Mouse (Mus musculus): ENCODE results near the gene Cnga4.
"Not testable (repeated sequence)": the region's sequence is repeated elsewhere in the genome, so short reads cannot be mapped to it uniquely, and the experiment has no call there.

Cnga4 gene

DNA sequence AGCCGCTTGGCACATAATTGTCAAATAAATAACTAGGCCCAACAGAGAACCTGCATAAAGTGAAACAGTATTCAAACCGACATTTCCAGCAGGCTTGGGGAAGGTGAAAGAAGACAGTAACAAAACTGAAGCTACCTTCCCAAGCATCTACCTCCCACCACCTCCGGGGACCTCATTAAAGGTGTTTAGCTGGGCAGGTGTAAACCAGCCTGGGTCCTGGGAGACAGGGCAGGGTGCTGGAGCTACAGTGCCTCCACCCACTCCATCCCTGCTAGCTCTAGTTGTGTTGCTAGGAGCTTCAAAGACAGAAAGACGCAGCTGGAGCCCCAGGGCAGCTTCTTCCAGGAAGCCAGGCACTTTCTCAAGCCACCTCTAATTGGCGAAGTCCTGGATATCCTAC is at the start of gene Cnga4:
TSS of gene Cnga4 (plus strand) at position 301 of the 400 bp plus-strand sequence.
- DNase-seq (ENCODE audit: low read depth, low spot score): no peak

DNA sequence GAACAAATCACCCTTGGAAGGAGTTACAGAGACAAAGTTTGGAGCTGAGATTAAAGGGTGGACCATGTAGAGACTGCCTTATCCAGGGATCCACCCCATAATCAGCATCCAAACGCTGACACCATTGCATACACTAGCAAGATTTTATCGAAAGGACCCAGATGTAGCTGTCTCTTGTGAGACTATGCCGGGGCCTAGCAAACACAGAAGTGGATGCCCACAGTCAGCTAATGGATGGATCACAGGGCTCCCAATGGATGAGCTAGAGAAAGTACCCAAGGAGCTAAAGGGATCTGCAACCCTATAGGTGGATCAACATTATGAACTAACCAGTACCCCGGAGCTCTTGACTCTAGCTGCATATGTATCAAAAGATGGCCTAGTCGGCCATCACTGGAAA is 48.3 kb upstream of the Cnga4 start:
- not testable (repeated sequence) for DNase-seq (ENCODE audit: low read depth, low spot score)

DNA sequence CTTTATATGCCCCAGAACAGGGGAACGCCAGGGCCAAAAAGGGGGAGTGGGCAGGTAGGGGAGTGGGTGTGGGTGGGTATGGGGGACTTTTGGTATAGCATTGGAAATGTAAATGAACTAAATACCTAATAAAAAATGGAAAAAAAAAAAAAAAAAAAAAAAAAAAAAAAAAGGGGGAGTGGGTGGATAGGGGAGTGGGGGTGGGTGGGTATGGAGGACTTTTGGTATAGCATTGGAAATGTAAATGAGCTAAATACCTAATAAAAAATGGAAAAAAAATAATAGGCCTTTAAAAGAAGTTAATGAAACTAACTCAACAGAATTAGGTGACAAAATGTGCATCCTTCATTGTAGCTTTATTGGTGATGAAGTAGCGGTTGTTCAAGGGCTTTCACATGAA is 47.9 kb upstream of the Cnga4 start:
- DNase-seq (ENCODE audit: low read depth, low spot score): not testable (repeated sequence)

DNA sequence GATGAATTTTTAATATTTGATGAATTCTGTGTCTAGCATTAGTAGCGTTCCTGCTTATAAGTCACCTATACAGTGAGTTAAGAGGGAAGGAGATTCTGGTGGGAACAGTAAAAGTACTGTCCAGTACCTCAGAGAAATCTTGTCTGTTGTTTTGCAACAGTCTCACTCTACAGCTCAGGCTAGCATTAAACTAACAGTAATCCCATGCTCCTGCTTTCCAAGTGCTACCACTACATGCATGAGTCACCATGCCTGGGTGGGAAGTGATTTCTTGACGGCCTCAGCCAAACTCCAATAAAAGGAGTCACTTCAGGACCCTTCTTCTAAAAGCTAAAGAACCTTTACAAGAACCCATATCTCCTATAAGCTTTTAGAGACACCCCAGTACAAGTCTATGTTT is 42.7 kb upstream of the Cnga4 start:
- no peak for DNase-seq (ENCODE audit: low read depth, low spot score)

DNA sequence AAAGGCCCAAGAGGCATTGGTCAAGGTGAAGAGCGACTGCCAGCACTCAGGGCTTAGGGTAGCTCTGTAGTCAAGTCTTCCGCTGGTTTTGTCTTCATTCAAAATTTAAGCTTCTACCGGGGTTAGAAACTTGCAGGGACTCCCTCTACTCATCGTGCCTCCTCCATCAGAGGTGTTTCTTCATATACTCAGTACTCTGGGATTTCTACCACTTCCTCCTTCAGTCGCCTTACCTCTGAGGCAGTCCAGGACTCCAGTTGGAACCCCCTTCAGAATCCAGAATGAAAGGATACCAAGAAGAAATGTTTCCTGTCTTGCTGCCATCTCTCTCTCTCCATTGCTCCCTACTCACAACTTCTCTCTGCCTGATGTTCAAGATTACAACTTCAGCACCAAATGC is 37.1 kb upstream of the Cnga4 start:
- no peak for DNase-seq (ENCODE audit: low read depth, low spot score)

DNA sequence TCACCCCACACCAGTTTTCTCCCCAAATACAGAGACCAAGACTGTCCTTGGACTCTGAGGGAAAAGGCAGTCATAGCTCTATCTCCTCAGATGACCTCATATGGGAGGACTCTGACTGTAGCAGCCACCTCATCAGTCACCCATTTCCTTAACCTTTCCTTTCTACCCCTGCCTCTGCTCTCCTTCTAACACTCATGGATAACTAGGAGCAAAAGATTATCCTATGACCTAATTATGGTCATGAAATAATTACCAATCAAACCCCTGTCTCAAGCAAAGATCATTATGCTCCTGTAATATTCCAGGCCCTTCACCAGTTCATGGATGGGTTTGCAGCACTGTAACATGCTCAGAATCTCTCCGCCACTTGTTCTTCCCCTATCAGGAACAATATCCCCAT is 36.4 kb upstream of the Cnga4 start, which contains the start of gene Olfr692:
TSS of gene Olfr692 (plus strand) at position 301 of the 400 bp plus-strand sequence.
- DNase-seq (ENCODE audit: low read depth, low spot score): no peak

DNA sequence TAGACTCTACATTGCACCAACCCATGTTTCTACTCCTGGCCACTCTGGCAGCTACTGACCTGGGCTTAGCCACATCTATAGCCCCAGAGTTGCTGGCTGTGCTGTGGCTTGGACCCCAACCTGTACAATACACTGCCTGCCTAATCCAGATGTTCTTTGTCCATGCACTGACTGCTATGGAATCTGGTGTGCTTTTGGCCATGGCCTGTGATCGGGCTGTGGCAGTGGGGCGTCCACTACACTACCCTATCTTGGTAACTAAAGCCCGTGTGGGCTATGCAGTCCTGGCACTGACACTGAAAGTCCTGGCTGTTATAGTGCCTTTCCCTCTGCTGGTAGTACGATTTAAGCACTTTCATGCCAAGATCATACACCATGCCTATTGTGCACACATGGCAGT is 35.8 kb upstream of the Cnga4 start:
- DNase-seq (ENCODE audit: low read depth, low spot score): no peak

DNA sequence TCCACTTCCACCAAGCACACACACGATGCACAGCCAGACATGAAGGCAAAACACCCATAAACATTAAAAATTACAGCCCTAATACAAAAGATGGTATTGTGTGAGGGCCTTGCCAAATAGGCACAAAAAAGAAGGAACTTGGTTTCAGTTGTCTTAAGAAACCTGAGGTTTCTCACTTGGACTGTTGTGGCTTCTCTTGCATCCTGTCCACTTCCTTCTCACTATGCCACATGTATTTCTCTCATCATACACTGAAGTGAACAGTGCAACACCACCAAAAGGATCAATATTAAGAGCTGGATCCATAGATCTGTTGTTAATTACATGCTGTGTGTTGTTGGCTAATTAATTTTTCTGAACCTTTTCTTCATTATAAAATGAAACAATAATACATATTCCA is 31.5 kb upstream of the Cnga4 start:
- DNase-seq (ENCODE audit: low read depth, low spot score): no peak

DNA sequence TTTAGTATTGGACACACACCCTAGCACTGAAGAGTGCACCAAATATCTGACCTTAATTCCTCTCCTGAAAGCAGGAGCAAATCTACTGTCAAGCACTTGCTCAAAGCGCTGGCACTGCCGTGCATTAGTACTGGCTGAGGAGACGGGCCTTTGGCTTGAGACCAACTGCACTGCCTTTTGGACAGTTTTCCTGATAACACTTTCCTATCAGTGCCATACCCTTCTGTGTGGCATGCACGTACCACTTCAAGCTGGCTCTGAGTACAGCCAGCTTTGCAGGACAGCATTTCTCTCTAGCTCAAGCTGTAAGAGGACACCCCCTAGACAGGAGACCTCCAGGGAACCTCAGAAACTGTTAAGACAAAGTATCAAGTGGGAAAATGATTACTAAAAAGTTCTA is 30.9 kb upstream of the Cnga4 start:
- DNase-seq (ENCODE audit: low read depth, low spot score): no peak

DNA sequence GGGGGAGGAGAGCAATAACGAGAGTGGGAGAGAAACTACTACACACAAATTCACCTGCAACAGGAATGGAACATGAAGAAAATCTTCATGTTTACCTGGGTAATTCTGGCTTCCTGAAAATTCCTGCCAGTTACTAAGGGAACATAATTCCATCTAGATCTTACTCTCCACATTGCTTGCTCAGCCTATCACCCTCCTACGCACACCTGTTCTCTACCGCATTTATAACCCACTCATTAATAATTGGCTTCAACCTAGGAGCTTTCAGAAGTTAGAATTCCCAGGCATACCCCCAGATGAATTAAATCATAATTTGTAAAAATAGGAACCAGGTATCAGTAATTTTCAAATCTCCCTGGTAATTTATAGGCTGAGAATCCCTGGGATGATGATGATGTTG is 30.4 kb upstream of the Cnga4 start:
- no peak for DNase-seq (ENCODE audit: low read depth, low spot score)

DNA sequence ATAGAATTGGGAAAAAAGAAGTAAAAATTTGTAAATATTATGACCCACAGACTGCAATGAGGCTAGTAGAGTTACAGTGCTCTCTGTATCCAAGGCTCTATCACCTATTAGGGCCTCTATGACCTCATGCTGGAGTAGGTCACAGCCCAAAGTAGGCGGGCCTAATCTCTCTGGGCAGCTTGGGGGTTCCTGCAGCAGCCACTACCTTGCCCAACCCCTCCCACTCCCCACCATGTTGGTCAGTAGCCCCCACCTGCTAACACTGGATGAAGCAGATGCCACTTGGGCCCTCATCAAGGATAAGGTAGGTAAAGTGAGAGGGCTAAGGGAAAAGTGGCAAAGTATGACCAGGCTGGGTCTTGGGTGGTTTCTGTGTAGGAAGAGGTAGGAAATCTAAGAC is 29.5 kb upstream of the Cnga4 start, which contains the start of gene Gm5901:
TSS of gene Gm5901 (plus strand) at position 173 of the 400 bp plus-strand sequence.
- DNase-seq (ENCODE audit: low read depth, low spot score): no peak

DNA sequence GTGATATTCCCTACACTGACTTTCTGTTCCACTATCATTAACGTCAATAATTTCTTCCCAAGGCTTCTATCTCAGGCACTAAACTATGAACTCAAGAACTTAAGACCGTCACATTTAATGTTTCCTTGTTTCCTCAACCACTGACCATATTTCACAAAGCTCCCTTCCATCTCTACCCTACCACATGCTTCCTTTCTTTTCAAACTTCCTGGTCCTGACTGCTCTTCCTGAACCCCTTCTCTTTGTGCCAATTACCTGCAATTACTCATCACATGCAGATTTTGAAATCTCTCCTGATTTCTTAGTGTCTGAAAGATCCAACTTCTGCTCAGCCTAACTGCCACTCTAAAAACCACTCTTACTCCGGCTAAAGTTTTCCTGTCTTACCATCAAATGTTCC is 24.0 kb upstream of the Cnga4 start:
- DNase-seq (ENCODE audit: low read depth, low spot score): no peak

DNA sequence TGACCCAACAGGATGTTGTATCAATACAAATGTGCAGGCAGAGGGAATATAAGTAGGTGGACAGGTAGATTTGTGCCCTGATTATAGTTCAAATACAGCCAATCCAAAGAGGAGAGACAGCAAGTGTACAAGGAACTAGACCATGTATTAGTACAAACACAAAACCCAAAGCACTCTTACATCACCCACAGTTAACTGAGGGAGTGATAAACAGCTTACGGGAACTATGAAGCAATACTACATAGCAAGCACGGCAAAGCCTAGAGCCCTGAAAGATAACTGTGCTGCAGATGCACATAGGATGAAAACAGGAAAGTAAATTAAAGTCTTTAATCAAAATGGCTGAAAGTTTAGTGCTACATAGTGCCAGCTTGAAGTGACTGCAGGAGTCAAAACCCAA is 16.7 kb upstream of the Cnga4 start:
- DNase-seq (ENCODE audit: low read depth, low spot score): no peak

DNA sequence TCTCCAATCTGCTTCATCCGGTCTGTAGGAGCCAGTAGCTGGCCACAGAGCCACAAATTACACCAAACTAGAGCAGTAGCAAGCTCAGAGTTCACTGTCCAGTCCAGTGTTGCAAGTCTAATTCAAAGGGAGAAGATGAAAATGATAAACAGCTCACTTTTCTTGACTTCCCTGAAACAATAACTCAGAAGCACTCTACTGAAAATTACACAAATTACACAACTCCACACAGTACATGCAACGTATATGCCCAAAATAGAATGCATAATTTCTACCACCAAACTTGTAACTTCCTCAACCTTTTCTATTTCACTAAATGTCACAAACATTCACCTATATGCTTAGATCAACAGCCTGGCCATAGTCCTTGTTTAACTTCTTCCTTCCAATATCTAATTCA is 14.1 kb upstream of the Cnga4 start:
- DNase-seq (ENCODE audit: low read depth, low spot score): no peak

DNA sequence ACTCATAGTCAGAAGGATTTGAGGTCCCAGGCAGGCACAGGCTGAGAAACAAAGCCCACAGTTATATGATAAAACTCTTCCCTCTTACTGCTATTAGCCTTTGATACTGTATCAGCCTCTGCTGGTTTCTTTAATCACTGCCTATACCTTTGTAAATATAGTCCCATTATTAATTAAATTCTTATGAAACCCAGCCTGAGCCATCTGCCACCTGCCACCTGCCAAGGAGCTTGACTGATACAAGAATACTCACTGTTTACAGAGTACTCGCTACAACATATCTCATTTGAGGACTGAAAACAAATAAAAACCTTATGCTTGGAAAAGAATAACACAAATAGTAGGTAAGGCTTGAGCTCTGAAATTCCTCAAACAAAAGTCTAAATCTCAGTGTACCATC is 9.8 kb upstream of the Cnga4 start:
- DNase-seq (ENCODE audit: low read depth, low spot score): no peak

DNA sequence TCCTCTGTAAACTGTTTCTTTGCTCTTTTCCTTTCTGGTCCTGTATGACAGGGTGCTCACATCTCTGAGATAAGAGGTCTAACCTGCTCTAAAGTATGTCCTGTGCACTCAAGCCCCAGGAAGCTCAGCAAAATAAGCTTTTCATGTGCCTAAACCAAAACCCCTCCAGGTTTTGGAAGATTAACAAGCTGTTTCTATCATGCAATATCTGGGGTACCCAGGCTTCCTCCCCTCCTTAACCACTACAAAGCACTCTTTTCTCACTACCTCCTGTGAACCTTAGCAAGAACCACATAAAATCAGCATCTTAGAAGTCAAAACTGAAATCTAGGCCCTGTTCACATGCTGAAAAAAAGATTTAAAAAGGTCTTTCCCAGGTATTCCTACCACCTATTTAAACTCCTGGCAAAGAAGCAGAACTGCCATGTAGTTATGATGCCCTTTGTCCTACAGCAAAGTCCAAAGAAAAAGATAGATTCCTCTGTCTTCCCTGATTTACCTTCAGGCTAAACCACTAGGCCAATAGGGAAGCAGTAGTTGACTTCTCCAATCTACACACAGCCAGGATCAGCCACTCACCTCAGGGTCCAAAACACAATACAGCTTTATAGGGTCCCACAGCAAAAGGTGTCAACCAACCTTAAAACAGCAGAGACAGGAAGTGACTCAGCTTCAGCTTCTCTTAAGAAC is 9.1 kb upstream of the Cnga4 start:
- no peak for DNase-seq (ENCODE audit: low read depth, low spot score)

DNA sequence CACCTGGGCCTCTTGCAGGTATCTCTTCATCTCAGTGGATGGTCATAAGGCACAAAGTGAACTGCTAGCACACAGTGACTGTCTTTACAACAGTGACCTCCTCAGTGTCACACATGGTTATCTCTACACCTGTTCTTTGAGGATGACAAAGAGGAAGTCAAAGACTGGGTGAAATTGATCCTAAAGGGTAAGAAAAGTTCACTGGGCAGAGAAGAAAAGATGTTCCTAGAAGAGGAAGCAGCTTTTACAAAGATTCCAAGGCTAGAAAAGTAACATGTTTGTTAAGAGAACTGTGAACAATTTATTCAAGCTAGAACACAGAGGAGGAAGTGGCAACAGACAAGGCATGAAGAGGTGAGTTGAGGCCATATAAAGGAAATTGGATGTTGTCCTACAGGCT is 8.2 kb upstream of the Cnga4 start:
- no peak for DNase-seq (ENCODE audit: low read depth, low spot score)

DNA sequence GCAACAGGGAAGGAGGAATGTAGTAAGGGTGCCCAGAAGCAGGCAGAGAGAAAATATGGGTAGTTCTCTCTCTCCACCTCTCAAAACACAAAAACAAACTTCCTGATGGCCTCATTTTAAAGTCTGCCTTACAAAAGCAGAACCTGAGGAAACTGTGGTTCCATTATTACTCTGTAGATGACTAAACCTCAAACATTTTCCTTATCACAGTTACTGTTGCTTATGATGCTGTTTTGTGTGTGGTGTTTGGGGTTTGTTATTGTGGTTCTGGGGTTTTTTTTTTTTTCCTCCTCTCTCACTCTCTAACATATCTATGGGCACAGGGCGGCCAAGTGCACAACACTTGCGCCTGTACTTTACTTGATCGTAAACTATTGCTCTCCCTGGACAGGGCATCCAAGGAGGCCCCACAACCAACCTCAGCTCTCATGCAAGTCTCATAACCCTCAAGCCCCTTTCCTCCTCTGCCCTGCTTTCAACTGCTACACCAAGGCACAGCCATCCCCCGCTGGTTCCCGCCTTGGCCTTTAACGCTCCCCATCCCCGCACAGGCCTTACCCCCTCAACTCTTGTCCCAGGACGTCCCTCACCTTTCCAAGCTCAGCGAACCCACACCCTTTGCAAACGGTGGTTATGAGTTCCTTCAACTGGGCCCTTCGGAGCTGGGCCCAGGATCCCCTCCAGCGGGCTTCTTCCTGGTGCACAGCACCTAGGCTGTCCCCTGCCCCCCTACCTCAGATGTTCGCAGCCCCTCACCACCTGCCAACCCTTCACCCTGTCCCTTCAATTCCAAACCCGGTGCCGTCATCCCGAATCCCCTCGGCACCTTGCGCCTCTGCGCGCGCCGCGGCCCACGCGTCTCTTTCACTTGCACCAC is 5.1 kb upstream of the Cnga4 start:
- DNase-seq (ENCODE audit: low read depth, low spot score): no peak

DNA sequence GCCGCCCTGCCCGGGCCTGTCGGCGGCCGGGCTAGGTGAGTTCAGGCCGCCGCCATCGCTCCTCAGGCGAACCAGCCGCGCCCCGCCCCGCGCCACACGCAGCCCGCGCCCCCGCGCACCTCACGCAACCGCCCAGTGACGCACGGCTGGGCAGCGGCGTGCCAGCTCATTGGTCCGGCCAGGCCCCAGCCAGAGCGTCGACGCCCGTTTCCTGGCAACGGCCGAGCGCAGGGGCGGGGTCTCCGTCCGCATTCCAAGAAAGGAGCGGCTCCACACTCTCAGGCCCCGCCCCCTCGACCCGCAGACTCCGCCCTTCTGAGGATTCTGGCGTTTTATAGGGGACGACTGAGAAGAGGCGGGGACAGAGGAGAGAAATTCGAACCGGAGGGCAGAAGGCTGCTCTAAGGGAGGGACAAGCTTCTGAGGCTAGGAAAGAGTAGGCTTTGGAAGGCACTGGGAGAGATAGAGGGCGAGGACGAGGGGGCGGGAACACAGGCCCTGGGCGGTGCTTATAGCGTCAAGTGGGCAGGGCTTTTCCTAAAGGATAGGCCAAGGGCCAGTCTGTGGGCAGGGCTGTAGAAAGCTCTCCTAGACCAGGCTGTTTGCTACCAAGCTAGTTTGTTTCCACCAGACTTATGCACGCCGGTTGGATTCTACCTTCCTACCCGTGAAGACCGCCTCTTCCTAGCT is 4.3 kb upstream of the Cnga4 start, which contains the start of gene Fam160a2:
TSS of gene Fam160a2 (minus strand) at position 120 of the 690 bp plus-strand sequence.
- DNase-seq (ENCODE audit: low read depth, low spot score): peak; percentile 97

DNA sequence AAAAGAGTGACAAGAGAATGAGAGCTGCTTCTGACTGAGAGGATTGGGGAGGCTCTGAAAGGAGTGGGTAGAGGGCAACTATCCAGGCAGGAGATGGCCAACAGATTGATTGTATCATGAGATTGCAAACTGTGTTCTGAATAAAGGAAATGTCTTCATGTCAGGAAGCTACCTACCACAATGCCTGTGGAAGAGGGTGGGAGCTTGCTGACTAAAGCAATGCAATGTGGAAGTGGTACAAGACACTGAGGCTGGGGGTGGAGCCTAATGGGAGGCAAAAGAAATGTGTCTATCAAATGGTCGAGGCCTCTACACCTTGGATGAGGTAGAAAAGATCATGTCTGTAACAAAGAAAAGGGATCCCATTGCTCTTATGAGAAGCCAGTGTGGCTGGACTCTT is 2.0 kb downstream of the Cnga4 start:
- DNase-seq (ENCODE audit: low read depth, low spot score): no peak

DNA sequence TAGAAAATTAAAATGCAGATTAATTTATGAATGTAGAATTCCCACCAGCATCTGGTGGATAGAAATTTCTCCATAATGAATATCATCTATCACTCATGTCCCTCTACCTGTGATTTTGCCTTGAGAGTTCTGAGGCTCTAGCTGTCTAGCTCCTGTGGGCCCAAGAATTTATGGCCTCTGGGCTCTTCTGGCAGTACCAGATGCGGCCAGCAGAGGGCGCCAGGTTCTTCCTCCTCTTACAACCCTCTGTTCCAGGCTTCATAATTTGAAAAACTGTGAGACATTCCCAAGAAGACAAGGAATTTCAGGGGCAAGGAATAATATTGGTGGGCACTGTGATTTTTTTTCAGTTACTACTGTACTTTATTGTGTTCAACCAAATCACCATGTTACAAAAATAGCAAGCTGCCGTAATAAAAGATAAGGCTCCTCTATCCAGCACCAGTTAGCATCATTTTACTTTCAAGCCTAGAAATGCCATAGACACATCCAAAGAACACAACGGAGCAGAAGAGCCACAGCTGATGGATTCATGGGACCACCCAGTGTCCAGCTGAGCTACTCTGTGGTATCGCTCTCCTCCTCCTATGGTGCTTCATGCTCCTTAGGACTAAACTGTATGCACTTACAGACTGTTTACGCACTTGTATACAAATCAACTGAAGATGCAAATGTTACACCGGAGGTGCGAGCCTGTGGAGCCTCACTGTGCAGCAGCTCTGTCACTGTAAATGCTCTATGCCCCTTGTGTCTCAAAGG is 7.7 kb downstream of the Cnga4 start:
- DNase-seq (ENCODE audit: low read depth, low spot score): not testable (repeated sequence)

DNA sequence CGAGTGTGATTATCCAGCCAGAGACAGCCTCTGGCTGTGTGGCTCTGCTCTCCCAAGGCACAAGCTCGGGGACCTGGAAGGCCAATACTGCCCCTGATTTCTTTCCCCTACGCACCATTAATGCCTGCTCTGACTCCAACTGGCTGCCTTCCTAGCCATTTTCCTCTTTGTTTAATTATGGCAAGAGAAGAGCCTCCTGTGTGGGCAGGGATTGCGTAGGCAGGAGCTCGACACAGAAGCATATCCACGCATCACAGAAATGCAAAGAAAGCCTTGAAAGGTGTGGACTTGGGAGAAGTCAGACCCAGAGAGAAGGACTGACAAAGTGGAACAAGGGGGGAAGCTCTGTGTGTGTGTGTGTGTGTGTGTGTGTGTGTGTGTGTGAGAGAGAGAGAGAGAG is 10.0 kb downstream of the Cnga4 start:
- no peak for DNase-seq (ENCODE audit: low read depth, low spot score)

Data from WW6 (cell line).